Mouse (Mus musculus) kidney, postnatal 0 days (tissue): ENCODE results near the gene Cyth3. TPM values are rescaled to one million over a fixed set of nuclear protein-coding genes. Genes with fewer than 3 reads are reported as not detected.

ENCODE experiments used
- ATAC-seq: fragments of 200-750 bp; cut with Nextera tagmentation; replicated peaks from 2 replicates; pipeline ENCODE4 v1.8.0; 2017; ENCODE audit warnings: low read depth, moderate number of reproducible peaks, moderate TSS enrichment, moderate library complexity; ENCODE audit not compliant: low FRiP score
- DNase-seq: peaks from one replicate; pipeline ENCODE4 v3.0.0-alpha.2; 2016; ENCODE audit warnings: low spot score
- H3K27ac ChIP-seq: fragments of 300-500 bp; sonication (generic); 2 replicates; pipeline ENCODE4 v1.5.1; 2014; ENCODE audit warnings: mild to moderate bottlenecking
- H3K27me3 ChIP-seq: fragments of 300-500 bp; sonication (generic); 2 replicates; pipeline ENCODE4 v1.6.1; 2014; ENCODE audit warnings: low read length, mixed read lengths; ENCODE audit not compliant: insufficient read depth
- H3K36me3 ChIP-seq: fragments of 300-500 bp; sonication (generic); 2 replicates; pipeline ENCODE4 v1.6.1; 2014; ENCODE audit warnings: low read length, mixed read lengths; ENCODE audit not compliant: insufficient read depth
- H3K4me1 ChIP-seq: fragments of 300-500 bp; sonication (generic); replicated peaks from 2 replicates; pipeline ENCODE4 v1.6.1; 2014; ENCODE audit warnings: antibody characterized with exemption, low read length, mixed read lengths; ENCODE audit not compliant: insufficient read depth
- H3K4me2 ChIP-seq: fragments of 300-500 bp; sonication (generic); 2 replicates; pipeline ENCODE4 v1.6.1; 2014; ENCODE audit warnings: mild to moderate bottlenecking, low read length, moderate library complexity, mixed read lengths
- H3K4me3 ChIP-seq: fragments of 300-500 bp; sonication (generic); replicated peaks from 2 replicates; pipeline ENCODE4 v1.5.1; 2014; ENCODE audit warnings: low read depth, low read length
- H3K9ac ChIP-seq: fragments of 300-500 bp; sonication (generic); 2 replicates; pipeline ENCODE4 v1.6.1; 2014; ENCODE audit warnings: low read depth, low read length
- H3K9me3 ChIP-seq: fragments of 300-500 bp; sonication (generic); replicated peaks from 2 replicates; pipeline ENCODE4 v1.6.1; 2016; ENCODE audit warnings: low read length, inconsistent platforms, mixed read lengths
- CTCF ChIP-seq: IDR thresholded peaks from 2 replicates; pipeline ENCODE4 v1.5.1; 2016; ENCODE audit warnings: antibody characterized with exemption, low read depth, mild to moderate bottlenecking, moderate library complexity
- WGBS: fragments of 180-500 bp; shearing (Covaris S2); extraction: QIAGEN DNeasy Blood & Tissue Kit; methylation state at CpG from one replicate; pipeline ENCODE4 v1.1.7; 2014; 5-methylcytosine and 5-hydroxymethylcytosine counted together
- polyA plus RNA-seq: library from polyadenylated mRNA; unstranded; fragments of >200 nt; fragmentation: Nextera tagmentation; extraction: Ambion mirVana; gene quantifications from 2 replicates; pipeline ENCODE4 v1.2.1, GENCODE M21; 2015

Cyth3 gene
- polyA plus RNA-seq, 1 experiment from 2014 or later = 74.3 TPM

GRCm38 (mm10) chr5:143665561-143665960 lies 43.3 kb downstream of the Cyth3 start:
- H3K36me3 ChIP-seq = no peaks in the 10 kb centered on the region
- H3K27ac ChIP-seq = no peak overlapping the region
- 50% methylated on average over 2 of the region's 2 CpGs for WGBS
- ATAC-seq (no peak), DNase-seq (peak; percentile 41)
- H3K9ac ChIP-seq = no peak overlapping the region
- H3K4me2 ChIP-seq = no peak overlapping the region
- no peak overlapping the region for H3K4me3 ChIP-seq
- H3K4me1 ChIP-seq = peaks cover 31% of the 10 kb centered on the region
- no peak for TF ChIP-seq CTCF
- no peaks in the 10 kb centered on the region for H3K9me3 ChIP-seq
- no peaks in the 10 kb centered on the region for H3K27me3 ChIP-seq

- DNase-seq (no peak), ATAC-seq (no peak)
- Histone ChIP-seq H3K9me3 (no peaks in the 10 kb centered on the region), H3K36me3 (no peaks in the 10 kb centered on the region), H3K27me3 (no peaks in the 10 kb centered on the region), H3K4me1 (peaks cover 31% of the 10 kb centered on the region), H3K27ac (no peak overlapping the region), H3K9ac (no peak overlapping the region), H3K4me2 (no peak overlapping the region), H3K4me3 (no peak overlapping the region)
- WGBS = 100% methylated on average over 1 of the region's 1 CpGs
- TF ChIP-seq CTCF = no peak
Measured at GRCm38 (mm10) chr5:143666015-143666414, 43.8 kb downstream of the Cyth3 start.

- ATAC-seq (no peak; the same call in 1 of the 2 replicates), DNase-seq (no peak)
- 68% methylated on average over 2 of the region's 2 CpGs for WGBS
- H3K9me3 ChIP-seq = no peaks in the 10 kb centered on the region
- no peak overlapping the region for H3K27ac ChIP-seq
- H3K27me3 ChIP-seq = no peaks in the 10 kb centered on the region
- no peak overlapping the region for H3K4me2 ChIP-seq
- no peak overlapping the region for H3K9ac ChIP-seq
- peaks cover 22% of the 10 kb centered on the region for H3K4me1 ChIP-seq
- no peak for TF ChIP-seq CTCF
- no peaks in the 10 kb centered on the region for H3K36me3 ChIP-seq
- H3K4me3 ChIP-seq = no peak overlapping the region
Measured at GRCm38 (mm10) chr5:143668884-143669283, 46.6 kb downstream of the Cyth3 start.

GRCm38 (mm10) chr5:143669393-143669792 lies 47.1 kb downstream of the Cyth3 start:
- H3K4me3 ChIP-seq = no peak overlapping the region
- H3K27ac ChIP-seq = peak overlapping the region; percentile 50; the same call in 1 of the 2 replicates
- no peaks in the 10 kb centered on the region for H3K36me3 ChIP-seq
- H3K27me3 ChIP-seq = no peaks in the 10 kb centered on the region
- WGBS = 40% methylated on average over 2 of the region's 2 CpGs
- DNase-seq (no peak), ATAC-seq (no peak)
- peaks cover 18% of the 10 kb centered on the region for H3K4me1 ChIP-seq
- no peak overlapping the region for H3K9ac ChIP-seq
- no peak overlapping the region for H3K4me2 ChIP-seq
- peak; percentile 50; the same call in 1 of the 2 replicates for TF ChIP-seq CTCF
- no peaks in the 10 kb centered on the region for H3K9me3 ChIP-seq

- TF ChIP-seq CTCF = no peak
- no peak for ATAC-seq
- Histone ChIP-seq H3K36me3 (no peaks in the 10 kb centered on the region), H3K4me3 (no peak overlapping the region), H3K4me1 (peaks cover 18% of the 10 kb centered on the region), H3K27me3 (no peaks in the 10 kb centered on the region), H3K9ac (no peak overlapping the region), H3K4me2 (no peak overlapping the region), H3K27ac (peak overlapping the region; percentile 50; the same call in 1 of the 2 replicates), H3K9me3 (no peaks in the 10 kb centered on the region)
- WGBS = 49% methylated on average over 2 of the region's 2 CpGs
- DNase-seq = no peak
Measured at GRCm38 (mm10) chr5:143669839-143670238, 47.6 kb downstream of the Cyth3 start.

GRCm38 (mm10) chr5:143670740-143671415 lies 48.6 kb downstream of the Cyth3 start:
- Histone ChIP-seq H3K4me2 (no peak overlapping the region), H3K4me1 (peaks cover 15% of the 10 kb centered on the region), H3K36me3 (no peaks in the 10 kb centered on the region), H3K4me3 (no peak overlapping the region), H3K9me3 (no peaks in the 10 kb centered on the region), H3K9ac (no peak overlapping the region), H3K27me3 (no peaks in the 10 kb centered on the region), H3K27ac (no peak overlapping the region)
- ATAC-seq = no peak
- TF ChIP-seq CTCF = no peak
- no peak for DNase-seq
- 70% methylated on average over 6 of the region's 6 CpGs for WGBS
